Mouse (Mus musculus): ENCODE data around the gene Afm.
A peak's percentile ranks its signal among the peaks of the same experiment; 100 is the strongest.

Gene Afm

GRCm38 (mm10) chr5:90518356-90519100 is at the start of gene Afm:
Gene Afm, plus strand, starts transcription at chr5:90518932.
- DNase-seq (ENCODE audit: low spot score in 2 of 2) = no peak

GRCm38 (mm10) chr5:90470836-90471235 is 47.9 kb upstream of the Afm start:
- DNase-seq (ENCODE audit: low spot score in 2 of 2) = no peak

DNA sequence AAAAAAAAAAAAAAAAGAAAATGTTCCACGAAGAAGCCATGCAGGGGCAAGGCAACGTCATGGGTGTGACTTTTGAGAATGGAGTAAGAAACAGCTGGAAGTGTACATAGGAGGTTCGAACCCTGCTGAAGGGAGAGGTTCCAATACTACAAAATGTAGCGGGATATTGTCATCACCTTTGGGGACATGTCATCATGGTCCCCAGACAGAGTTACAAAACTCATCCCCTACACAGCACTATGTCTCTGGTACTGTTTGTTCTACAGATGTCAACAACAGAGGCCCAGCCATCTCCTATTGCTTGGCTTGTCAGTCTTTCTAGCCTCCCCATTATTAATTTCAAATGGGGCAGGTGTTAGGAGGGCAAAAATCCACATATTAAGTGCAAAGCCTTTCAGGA is 44.8 kb upstream of the Afm start:
- DNase-seq (ENCODE audit: low spot score in 2 of 2) = no peak

GRCm38 (mm10) chr5:90474369-90474768 is 44.4 kb upstream of the Afm start:
- no peak for DNase-seq (ENCODE audit: low spot score in 2 of 2)

- no peak for DNase-seq (ENCODE audit: low spot score in 2 of 2)
These were observed 42.0 kb upstream of the Afm start for GRCm38 (mm10) chr5:90476741-90477140.

- no peak for DNase-seq (ENCODE audit: low spot score in 2 of 2)
These were observed 41.2 kb upstream of the Afm start for GRCm38 (mm10) chr5:90477308-90478140.

GRCm38 (mm10) chr5:90478886-90479285 is 39.8 kb upstream of the Afm start:
- no peak for DNase-seq (ENCODE audit: low spot score in 2 of 2)

DNA sequence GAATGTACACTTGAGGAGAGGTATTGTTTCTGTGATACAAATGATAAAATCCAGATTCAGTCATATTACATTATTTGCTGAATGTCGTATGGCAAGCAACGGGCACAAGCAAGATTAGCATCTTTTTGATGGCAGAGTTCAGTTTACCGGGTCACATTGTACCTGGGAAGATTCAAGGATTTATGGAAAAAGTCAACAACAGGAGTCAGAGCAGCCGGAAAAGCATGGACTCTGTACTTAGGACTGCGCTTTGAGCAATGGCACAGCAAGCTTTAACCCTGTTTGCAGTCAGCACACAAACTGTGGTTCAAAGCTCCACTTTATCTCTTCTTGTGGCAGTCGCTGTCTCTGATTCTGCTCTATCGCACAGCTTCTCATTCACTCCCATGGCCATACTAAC is 33.1 kb upstream of the Afm start:
- DNase-seq (ENCODE audit: low spot score in 2 of 2) = no peak

GRCm38 (mm10) chr5:90488323-90488722 is 30.4 kb upstream of the Afm start:
- no peak for DNase-seq (ENCODE audit: low spot score in 2 of 2)

- DNase-seq (ENCODE audit: low spot score in 2 of 2) = no peak
These were observed 28.2 kb upstream of the Afm start, which contains the start of gene Afp for GRCm38 (mm10) chr5:90490518-90490917. Gene Afp, plus strand, starts transcription at chr5:90490737.

DNA sequence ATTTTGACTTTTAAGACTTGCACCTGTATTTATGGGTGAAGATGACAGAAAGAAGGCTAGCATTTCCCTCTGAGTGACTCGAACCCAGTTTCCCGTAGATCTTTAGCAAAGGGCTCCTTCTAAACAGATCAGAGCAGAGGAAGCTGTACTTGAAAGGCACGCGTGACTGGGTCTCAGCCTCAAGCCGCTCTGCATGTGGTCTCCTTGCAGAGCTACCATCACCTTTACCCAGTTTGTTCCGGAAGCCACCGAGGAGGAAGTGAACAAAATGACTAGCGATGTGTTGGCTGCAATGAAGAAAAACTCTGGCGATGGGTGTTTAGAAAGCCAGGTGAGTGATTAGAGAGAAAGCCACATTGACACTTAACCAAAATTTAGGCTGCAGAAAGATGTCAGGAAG is 26.3 kb upstream of the Afm start:
- DNase-seq (ENCODE audit: low spot score in 2 of 2) = no peak

GRCm38 (mm10) chr5:90494308-90494707 is 24.4 kb upstream of the Afm start:
- no peak for DNase-seq (ENCODE audit: low spot score in 2 of 2)

- no peak for DNase-seq (ENCODE audit: low spot score in 2 of 2)
These were observed 19.2 kb upstream of the Afm start for GRCm38 (mm10) chr5:90499509-90499908.

GRCm38 (mm10) chr5:90500714-90501113 is 18.0 kb upstream of the Afm start:
- DNase-seq (ENCODE audit: low spot score in 2 of 2) = peak; percentile 57 to 62

- no peak for DNase-seq (ENCODE audit: low spot score in 2 of 2)
These were observed 17.0 kb upstream of the Afm start for GRCm38 (mm10) chr5:90501752-90502151.

GRCm38 (mm10) chr5:90504742-90505141 is 14.0 kb upstream of the Afm start:
- DNase-seq (ENCODE audit: low spot score in 2 of 2) = no peak

- no peak for DNase-seq (ENCODE audit: low spot score in 2 of 2)
These were observed 12.2 kb upstream of the Afm start for GRCm38 (mm10) chr5:90506507-90506906.

DNA sequence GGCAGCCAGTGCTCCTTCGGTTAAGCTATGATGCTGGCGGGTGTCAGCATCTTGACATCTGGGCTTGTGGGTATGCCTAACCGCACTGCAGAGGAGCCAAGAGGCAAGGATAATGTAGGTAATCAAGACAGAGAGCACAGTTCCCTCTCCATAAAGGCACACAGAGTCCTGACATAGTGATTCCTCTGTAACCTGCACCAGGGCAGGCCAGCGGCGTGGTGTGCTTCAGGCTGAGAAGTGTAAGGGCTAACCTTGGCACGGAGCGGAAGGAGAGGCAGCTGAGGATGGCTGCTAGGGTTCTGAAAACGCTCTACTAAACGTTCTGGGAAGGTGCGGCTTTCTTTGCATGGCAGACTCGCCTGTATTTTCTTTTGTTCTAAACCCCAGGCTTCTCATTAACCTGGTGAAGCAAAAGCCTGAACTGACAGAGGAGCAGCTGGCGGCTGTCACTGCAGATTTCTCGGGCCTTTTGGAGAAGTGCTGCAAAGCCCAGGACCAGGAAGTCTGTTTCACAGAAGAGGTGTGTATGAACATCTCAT is 11.3 kb upstream of the Afm start:
- DNase-seq (ENCODE audit: low spot score in 2 of 2) = no peak

GRCm38 (mm10) chr5:90509828-90510592 is 8.7 kb upstream of the Afm start:
- no peak for DNase-seq (ENCODE audit: low spot score in 2 of 2)

- no peak for DNase-seq (ENCODE audit: low spot score in 2 of 2)
These were observed 6.3 kb upstream of the Afm start for GRCm38 (mm10) chr5:90512288-90512955.

GRCm38 (mm10) chr5:90515561-90515960 is 3.2 kb upstream of the Afm start:
- DNase-seq (ENCODE audit: low spot score in 2 of 2) = no peak

All from right cerebral cortex, postnatal 36 days (tissue).